Mouse (Mus musculus) liver, embryonic 12.5 days (tissue): ENCODE results near the gene Gm49387. TPM values are rescaled to one million over a fixed set of nuclear protein-coding genes. Genes with fewer than 3 reads are reported as not detected.

ENCODE experiments used
- polyA plus RNA-seq: library from polyadenylated mRNA; unstranded; fragments of >200 nt; fragmentation: Nextera tagmentation; extraction: Ambion mirVana; gene quantifications from 2 replicates; pipeline ENCODE4 v1.2.1, GENCODE M21; 2016

The Gm49387 gene
- polyA plus RNA-seq, 1 experiment from 2014 or later = 0.37 TPM

Other genes starting within 250 kb of the Gm49387 start
- gene Sh3bp5, start 204.8 kb downstream of the Gm49387 start, polyA plus RNA-seq = 13.8 and 15.1 TPM in 2 replicates
- gene Eaf1, start 146.5 kb downstream of the Gm49387 start, polyA plus RNA-seq = 41.4 and 44.2 TPM in 2 replicates
- 43.7 and 46.9 TPM in 2 replicates for gene Mettl6, start 145.8 kb downstream of the Gm49387 start, polyA plus RNA-seq
- gene Colq, start 49.5 kb downstream of the Gm49387 start, polyA plus RNA-seq = 0.05 and 0.22 TPM in 2 replicates
- 8.8 and 9.6 TPM in 2 replicates for gene Btd, start 150 bp upstream of the Gm49387 start, polyA plus RNA-seq
- gene Hacl1, start 408 bp upstream of the Gm49387 start, polyA plus RNA-seq = 7.4 and 9.8 TPM in 2 replicates
- gene Ankrd28, start 189.8 kb upstream of the Gm49387 start, polyA plus RNA-seq = 6.2 and 6.6 TPM in 2 replicates